Mouse (Mus musculus) stomach, embryonic 14.5 days (tissue): Measurements from ENCODE around the gene Lasp1. TPM values are rescaled to one million over a fixed set of nuclear protein-coding genes. Genes with fewer than 3 reads are reported as not detected.

Experiments used
- ATAC-seq: fragments of 200-750 bp; cut with Nextera tagmentation; 2 replicates; pipeline ENCODE4 v1.8.0; 2017; ENCODE audit warnings: low read depth, moderate TSS enrichment; ENCODE audit not compliant: insufficient number of reproducible peaks, insufficient read depth, low FRiP score
- H3K27ac ChIP-seq: fragments of 300-500 bp; sonication (generic); 2 replicates; pipeline ENCODE4 v1.5.1; 2014; ENCODE audit warnings: mild to moderate bottlenecking, low read length, moderate library complexity, mixed read lengths
- H3K27me3 ChIP-seq: fragments of 300-500 bp; sonication (generic); 2 replicates; pipeline ENCODE4 v1.6.1; 2014; ENCODE audit warnings: low read length, control low read depth, mixed read lengths; ENCODE audit not compliant: control insufficient read depth, insufficient read depth
- H3K36me3 ChIP-seq: fragments of 300-500 bp; sonication (generic); 2 replicates; pipeline ENCODE4 v1.6.1; 2014; ENCODE audit warnings: mild to moderate bottlenecking, control low read depth, low read length, moderate library complexity, mixed read lengths; ENCODE audit not compliant: control insufficient read depth, insufficient read depth
- H3K4me1 ChIP-seq: fragments of 300-500 bp; sonication (generic); 2 replicates; pipeline ENCODE4 v1.6.1; 2014; ENCODE audit warnings: low read length, control low read depth, mixed read lengths; ENCODE audit not compliant: control insufficient read depth, insufficient read depth
- H3K4me2 ChIP-seq: fragments of 300-500 bp; sonication (generic); replicated peaks from 2 replicates; pipeline ENCODE4 v1.6.1; 2014; ENCODE audit warnings: low read depth, low read length, control low read depth
- H3K4me3 ChIP-seq: fragments of 300-500 bp; sonication (generic); 2 replicates; pipeline ENCODE4 v1.5.1; 2014; ENCODE audit warnings: low read depth, low read length, control low read depth
- H3K9ac ChIP-seq: fragments of 300-500 bp; sonication (generic); replicated peaks from 2 replicates; pipeline ENCODE4 v1.6.1; 2014; ENCODE audit warnings: low read depth, mild to moderate bottlenecking, control low read depth, low read length, moderate library complexity, mixed read lengths
- H3K9me3 ChIP-seq: fragments of 300-500 bp; sonication (generic); 2 replicates; pipeline ENCODE4 v1.6.1; 2016; ENCODE audit warnings: low read depth, low read length, control low read depth; ENCODE audit not compliant: control insufficient read depth
- WGBS: fragments of 180-500 bp; shearing (Covaris S2); extraction: QIAGEN DNeasy Blood & Tissue Kit; methylation state at CpG from one replicate; pipeline ENCODE4 v1.1.7; 2014; 5-methylcytosine and 5-hydroxymethylcytosine counted together
- polyA plus RNA-seq: library from polyadenylated mRNA; unstranded; fragments of >200 nt; fragmentation: Nextera tagmentation; extraction: Ambion mirVana; gene quantifications from 2 replicates; pipeline ENCODE4 v1.2.1, GENCODE M21; 2014

Gene Lasp1
- polyA plus RNA-seq, 1 experiment from 2014 or later, result 73.2 TPM

DNA sequence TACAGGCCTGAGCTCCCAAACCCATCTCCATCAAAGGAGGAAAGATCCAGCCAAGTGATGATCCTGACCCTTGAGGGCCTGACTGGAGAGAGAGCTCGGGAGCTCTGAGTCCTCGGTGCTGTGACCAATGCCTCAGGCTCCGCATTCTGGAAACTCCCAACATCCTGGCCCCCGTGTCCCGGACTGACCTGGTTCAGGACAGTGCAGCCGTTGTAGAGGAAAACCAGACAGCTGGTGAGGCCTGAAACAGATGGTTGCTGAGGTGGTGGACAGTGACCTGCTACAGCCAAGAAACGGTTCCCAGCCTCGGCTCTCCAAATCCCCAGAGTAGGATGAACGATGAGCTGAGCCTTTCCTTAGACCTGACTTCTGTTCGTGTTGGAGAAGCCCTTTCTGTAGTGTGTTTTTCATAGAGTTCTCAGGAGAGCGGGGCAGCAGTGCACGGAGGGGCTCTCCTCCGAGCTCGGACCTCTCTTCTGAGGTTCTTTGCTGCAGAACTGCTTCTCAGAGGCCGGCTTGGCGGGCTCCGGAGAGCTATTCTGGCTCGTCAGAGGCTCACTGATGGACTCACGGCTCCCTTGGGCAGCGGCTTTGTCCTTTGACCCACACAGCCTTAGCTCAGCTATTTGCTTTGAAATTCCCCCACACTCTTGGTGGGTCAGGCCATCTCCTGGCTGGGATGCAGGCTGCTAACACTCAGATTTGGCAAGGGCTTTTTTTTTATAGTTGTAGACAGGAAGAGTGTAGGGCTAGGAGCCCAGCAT lies 24.2 kb downstream of the Lasp1 start:
- Histone ChIP-seq H3K9me3 (no peaks in the 10 kb centered on the region), H3K9ac (no peak overlapping the region), H3K4me1 (peaks cover 9% of the 10 kb centered on the region), H3K4me3 (no peak overlapping the region), H3K27me3 (no peaks in the 10 kb centered on the region), H3K36me3 (peaks cover 41% of the 10 kb centered on the region), H3K27ac (no peak overlapping the region), H3K4me2 (no peak overlapping the region)
- no peak for ATAC-seq
- 72% methylated on average over 20 of the region's 20 CpGs for WGBS

DNA sequence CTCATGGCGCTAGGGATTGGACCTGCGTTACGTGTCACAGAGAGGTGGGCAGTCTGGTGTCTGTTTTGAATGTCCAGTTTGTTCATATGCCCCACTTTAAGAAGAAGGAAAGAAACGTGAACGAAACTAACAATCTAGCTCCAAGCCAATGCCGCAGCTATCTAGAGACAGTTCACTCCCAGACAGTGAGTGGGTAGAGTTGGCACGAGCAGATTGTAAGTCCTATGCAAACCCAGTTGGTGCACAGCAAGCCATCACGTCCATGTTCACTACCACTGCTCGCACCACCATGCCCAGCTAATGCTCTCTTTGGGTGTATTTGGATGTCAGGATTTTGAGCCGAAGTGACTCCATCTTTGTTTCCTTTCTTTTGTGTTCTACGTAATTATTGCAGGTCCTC lies 25.4 kb downstream of the Lasp1 start:
- no peak overlapping the region for H3K27ac ChIP-seq
- no peaks in the 10 kb centered on the region for H3K9me3 ChIP-seq
- 93% methylated on average over 11 of the region's 11 CpGs for WGBS
- no peaks in the 10 kb centered on the region for H3K4me1 ChIP-seq
- H3K4me3 ChIP-seq, result no peak overlapping the region
- ATAC-seq, result no peak
- H3K4me2 ChIP-seq, result no peak overlapping the region
- H3K27me3 ChIP-seq, result no peaks in the 10 kb centered on the region
- H3K9ac ChIP-seq, result no peak overlapping the region
- H3K36me3 ChIP-seq, result peaks cover 39% of the 10 kb centered on the region

DNA sequence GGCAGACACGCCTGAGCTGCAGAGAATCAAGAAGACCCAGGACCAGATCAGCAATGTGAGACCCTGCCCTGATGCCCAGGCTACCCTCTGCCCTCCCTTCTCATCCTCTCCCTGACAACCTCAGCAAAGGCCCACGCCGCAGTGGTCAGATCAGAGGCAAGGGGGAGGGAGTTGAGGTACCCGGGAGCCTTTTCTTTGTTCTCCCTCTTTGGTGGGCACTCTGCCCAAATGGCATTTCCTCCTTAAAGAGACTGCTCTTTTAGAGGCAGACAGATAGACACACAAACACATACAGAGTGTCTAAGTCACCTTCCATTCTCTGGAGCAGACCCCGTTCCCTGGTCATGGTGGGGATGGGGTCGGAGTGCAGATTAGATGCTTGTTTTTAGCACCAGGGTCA lies 26.1 kb downstream of the Lasp1 start:
- no peak overlapping the region for H3K27ac ChIP-seq
- no peak overlapping the region for H3K4me3 ChIP-seq
- no peaks in the 10 kb centered on the region for H3K4me1 ChIP-seq
- H3K9me3 ChIP-seq, result no peaks in the 10 kb centered on the region
- 82% methylated on average over 6 of the region's 6 CpGs for WGBS
- H3K4me2 ChIP-seq, result no peak overlapping the region
- H3K36me3 ChIP-seq, result peaks cover 37% of the 10 kb centered on the region
- ATAC-seq, result no peak
- H3K27me3 ChIP-seq, result no peaks in the 10 kb centered on the region
- no peak overlapping the region for H3K9ac ChIP-seq

DNA sequence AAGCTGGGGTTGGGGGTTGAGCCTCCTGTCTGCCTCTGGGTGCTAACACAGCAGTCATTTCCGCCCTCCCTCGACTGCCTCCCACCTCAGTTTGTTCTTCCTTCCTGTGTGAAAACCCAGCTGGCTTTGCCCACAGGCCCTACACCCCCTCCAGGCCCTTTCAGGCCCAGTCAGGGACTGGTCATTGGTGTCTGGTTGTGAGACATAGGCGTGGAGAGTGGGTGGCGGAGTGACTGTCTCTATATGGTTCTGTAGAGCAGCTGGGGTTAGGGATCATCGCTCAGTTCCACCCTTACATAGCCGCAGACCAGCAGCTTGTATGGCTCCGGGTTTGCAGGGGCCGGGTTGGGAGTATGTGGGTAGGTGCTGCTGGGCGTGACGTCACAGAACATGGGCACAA lies 26.5 kb downstream of the Lasp1 start:
- Histone ChIP-seq H3K4me2 (no peak overlapping the region), H3K4me1 (no peaks in the 10 kb centered on the region), H3K4me3 (no peak overlapping the region), H3K9me3 (no peaks in the 10 kb centered on the region), H3K27me3 (no peaks in the 10 kb centered on the region), H3K27ac (no peak overlapping the region), H3K36me3 (peaks cover 36% of the 10 kb centered on the region), H3K9ac (no peak overlapping the region)
- WGBS, result 87% methylated on average over 10 of the region's 10 CpGs
- ATAC-seq, result no peak

DNA sequence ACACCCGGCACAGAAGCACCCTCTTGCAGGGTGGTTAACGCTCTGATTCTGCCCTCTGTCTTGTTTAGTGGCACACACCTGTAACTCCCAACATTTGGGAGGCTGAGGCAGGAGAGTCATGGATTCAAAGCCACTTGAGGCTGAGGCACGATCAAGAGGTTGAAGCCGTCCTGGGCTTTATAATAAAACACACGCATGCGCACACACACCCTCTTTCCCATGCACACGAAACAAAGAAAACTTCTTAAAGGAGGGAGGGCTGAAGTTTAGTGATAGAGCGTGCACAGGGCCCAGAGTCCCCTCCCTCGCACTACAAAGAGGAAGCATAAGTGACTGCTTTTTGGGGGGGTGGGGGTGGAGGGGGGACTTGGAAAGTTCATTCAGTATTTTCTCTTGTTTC lies 27.2 kb downstream of the Lasp1 start:
- Histone ChIP-seq H3K4me3 (no peak overlapping the region), H3K9ac (no peak overlapping the region), H3K4me1 (no peaks in the 10 kb centered on the region), H3K36me3 (peaks cover 36% of the 10 kb centered on the region), H3K27me3 (no peaks in the 10 kb centered on the region), H3K9me3 (no peaks in the 10 kb centered on the region), H3K27ac (no peak overlapping the region), H3K4me2 (no peak overlapping the region)
- WGBS, result 81% methylated on average over 9 of the region's 9 CpGs
- ATAC-seq, result no peak

DNA sequence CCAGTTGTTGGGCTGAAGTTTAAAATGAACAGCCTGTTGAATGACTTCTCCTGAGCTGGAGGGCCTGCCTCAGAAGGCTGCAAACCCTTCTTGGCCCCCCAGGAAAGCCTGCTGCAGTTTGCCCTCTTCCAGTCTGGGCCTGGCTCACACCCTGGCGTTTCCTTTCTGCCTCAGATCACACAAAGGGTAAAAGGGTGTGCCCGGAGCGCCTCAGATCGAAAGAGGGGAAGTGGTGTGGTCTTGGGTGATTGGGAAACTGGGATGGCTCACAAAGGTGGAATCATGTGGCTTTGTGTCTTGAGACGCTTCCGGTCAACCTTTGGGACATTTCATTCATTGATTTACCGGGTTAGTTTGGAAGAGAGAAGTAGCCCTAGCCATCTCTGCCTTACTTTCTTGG lies 27.6 kb downstream of the Lasp1 start:
- H3K4me2 ChIP-seq, result no peak overlapping the region
- H3K36me3 ChIP-seq, result peaks cover 38% of the 10 kb centered on the region
- H3K27me3 ChIP-seq, result no peaks in the 10 kb centered on the region
- no peaks in the 10 kb centered on the region for H3K4me1 ChIP-seq
- 63% methylated on average over 7 of the region's 7 CpGs for WGBS
- no peak for ATAC-seq
- no peak overlapping the region for H3K27ac ChIP-seq
- no peak overlapping the region for H3K4me3 ChIP-seq
- H3K9me3 ChIP-seq, result no peaks in the 10 kb centered on the region
- no peak overlapping the region for H3K9ac ChIP-seq

DNA sequence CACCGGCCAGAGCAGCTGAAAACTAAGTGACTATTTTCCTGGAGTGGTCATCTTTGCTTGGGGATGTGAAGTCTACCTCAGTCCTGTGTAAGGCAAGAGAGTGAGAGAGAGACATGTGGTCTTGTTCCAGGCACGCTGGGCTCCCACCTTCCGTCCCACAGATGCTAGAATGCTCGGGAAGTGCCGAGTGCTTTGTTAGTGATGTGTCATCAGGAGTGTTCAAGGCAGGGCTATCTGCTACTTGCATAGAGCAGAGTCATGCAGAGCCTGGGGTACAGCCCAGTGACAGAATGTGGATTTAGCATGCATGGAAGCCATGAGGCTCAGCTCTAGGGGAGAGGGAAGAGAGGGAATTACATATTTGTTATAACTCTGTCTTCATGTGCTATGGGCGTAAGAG lies 28.9 kb downstream of the Lasp1 start:
- no peak overlapping the region for H3K4me3 ChIP-seq
- no peaks in the 10 kb centered on the region for H3K4me1 ChIP-seq
- 76% methylated on average over 6 of the region's 6 CpGs for WGBS
- no peak for ATAC-seq
- no peak overlapping the region for H3K27ac ChIP-seq
- peaks cover 40% of the 10 kb centered on the region for H3K36me3 ChIP-seq
- H3K27me3 ChIP-seq, result no peaks in the 10 kb centered on the region
- no peak overlapping the region for H3K9ac ChIP-seq
- no peak overlapping the region for H3K4me2 ChIP-seq
- no peaks in the 10 kb centered on the region for H3K9me3 ChIP-seq

DNA sequence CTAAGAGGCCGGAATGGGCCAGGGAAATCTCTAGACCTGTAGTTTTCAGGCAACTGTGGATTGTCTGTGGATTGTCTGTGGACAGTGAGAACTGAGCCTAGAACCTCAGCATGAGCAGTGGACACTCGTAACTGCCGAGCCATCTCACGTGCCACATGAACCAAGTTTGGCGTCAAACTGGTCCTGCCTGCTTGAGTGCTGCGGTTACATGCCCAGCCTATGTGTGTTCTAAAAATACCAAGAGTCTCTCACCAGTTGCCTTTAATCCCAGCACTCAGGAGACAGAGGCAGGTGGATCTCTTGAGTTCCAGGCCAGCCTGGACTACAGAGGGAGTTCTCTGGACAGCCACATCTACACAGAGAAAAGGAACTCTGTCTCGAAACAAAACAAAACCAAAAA lies 30.6 kb downstream of the Lasp1 start:
- Histone ChIP-seq H3K27ac (no peak overlapping the region), H3K9ac (no peak overlapping the region), H3K4me2 (no peak overlapping the region), H3K9me3 (no peaks in the 10 kb centered on the region), H3K4me1 (no peaks in the 10 kb centered on the region), H3K36me3 (peaks cover 46% of the 10 kb centered on the region), H3K27me3 (no peaks in the 10 kb centered on the region), H3K4me3 (no peak overlapping the region)
- no peak for ATAC-seq
- 90% methylated on average over 7 of the region's 7 CpGs for WGBS

DNA sequence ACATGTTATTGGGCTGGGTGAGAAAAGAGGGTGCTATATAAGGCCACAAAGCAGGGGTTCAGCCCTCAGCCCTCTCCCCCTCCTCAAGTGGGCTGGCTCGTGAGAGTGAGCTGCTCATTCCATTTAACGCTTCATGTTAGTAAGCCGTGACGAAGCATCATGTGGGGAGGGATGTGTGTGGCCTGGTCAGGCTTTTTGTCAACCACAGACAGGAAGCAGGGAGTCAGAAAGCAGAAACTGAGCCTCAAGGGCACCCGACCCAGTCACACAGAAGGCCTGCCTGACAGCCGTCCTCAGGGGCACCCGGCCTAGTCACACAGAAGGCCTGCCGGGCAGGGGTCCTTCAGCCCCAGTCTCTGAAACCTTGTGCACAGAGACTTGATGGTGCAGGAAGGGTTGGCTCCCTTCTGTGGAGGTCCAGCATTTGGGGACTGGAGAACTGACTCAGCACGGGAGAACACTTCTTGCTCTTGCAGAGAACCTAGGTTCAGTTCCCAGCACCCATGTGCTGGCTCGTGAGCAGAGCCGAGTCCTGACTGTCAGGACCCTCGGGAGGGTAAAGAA lies 31.2 kb downstream of the Lasp1 start:
- H3K4me3 ChIP-seq, result no peak overlapping the region
- WGBS, result 78% methylated on average over 12 of the region's 12 CpGs

More for the DNA sequence above, 31.2 kb downstream of the Lasp1 start:
- Histone ChIP-seq H3K27ac (no peak overlapping the region), H3K4me1 (no peaks in the 10 kb centered on the region), H3K4me2 (no peak overlapping the region), H3K9ac (no peak overlapping the region), H3K27me3 (no peaks in the 10 kb centered on the region), H3K36me3 (peaks cover 51% of the 10 kb centered on the region), H3K9me3 (no peaks in the 10 kb centered on the region)
- no peak for ATAC-seq
